Mouse (Mus musculus) forebrain, embryonic 10.5 days (tissue): ENCODE data around the gene Cited2. TPM values are rescaled to one million over a fixed set of nuclear protein-coding genes. Genes with fewer than 3 reads are reported as not detected.

Experiments
- DNase-seq: peaks from one replicate; pipeline ENCODE4 v3.0.0-alpha.2; 2017; ENCODE audit warnings: low spot score; ENCODE audit errors: extremely low spot score
- H3K27ac ChIP-seq: fragments of 300-500 bp; sonication (generic); 2 replicates; pipeline ENCODE4 v1.5.1; 2016; ENCODE audit warnings: mild to moderate bottlenecking
- H3K27me3 ChIP-seq: fragments of 300-500 bp; sonication (generic); 2 replicates; pipeline ENCODE4 v1.6.1; 2016; ENCODE audit warnings: mild to moderate bottlenecking; ENCODE audit not compliant: poor library complexity, severe bottlenecking
- H3K36me3 ChIP-seq: fragments of 300-500 bp; sonication (generic); replicated peaks from 2 replicates; pipeline ENCODE4 v1.6.1; 2016; ENCODE audit warnings: mild to moderate bottlenecking, moderate library complexity
- H3K4me1 ChIP-seq: fragments of 300-500 bp; sonication (generic); 2 replicates; pipeline ENCODE4 v1.6.1; 2016
- H3K4me3 ChIP-seq: fragments of 300-500 bp; sonication (generic); 2 replicates; pipeline ENCODE4 v1.5.1; 2016; ENCODE audit warnings: mild to moderate bottlenecking, moderate library complexity
- H3K9me3 ChIP-seq: fragments of 300-500 bp; sonication (generic); 2 replicates; pipeline ENCODE4 v1.6.1; 2016; ENCODE audit warnings: mild to moderate bottlenecking, moderate library complexity
- WGBS: fragments of 180-500 bp; shearing (Covaris S2); methylation state at CpG from one replicate; pipeline ENCODE4 v1.1.7; 2016; 5-methylcytosine and 5-hydroxymethylcytosine counted together
- polyA plus RNA-seq: library from polyadenylated mRNA; unstranded; fragments of >200 nt; fragmentation: Nextera tagmentation; extraction: Ambion mirVana; gene quantifications from 2 replicates; pipeline ENCODE4 v1.2.1, GENCODE M21; 2016

Gene Cited2
- polyA plus RNA-seq, 1 experiment from 2014 or later = 32.8 TPM

- H3K27ac ChIP-seq = peak overlapping the region; percentile 2
- no peaks in the 10 kb centered on the region for H3K27me3 ChIP-seq
- WGBS = 32% methylated on average over 15 of the region's 15 CpGs
- peak; percentile 38 for DNase-seq
- H3K4me1 ChIP-seq = peaks cover 54% of the 10 kb centered on the region
- no peak overlapping the region; the same call in 1 of the 2 replicates for H3K4me3 ChIP-seq
- H3K36me3 ChIP-seq = peaks cover 5% of the 10 kb centered on the region
- no peaks in the 10 kb centered on the region for H3K9me3 ChIP-seq
These were observed 4.3 kb downstream of the Cited2 start for GRCm38 (mm10) chr10:17727161-17727925.

GRCm38 (mm10) chr10:17727926-17728279 is 4.9 kb downstream of the Cited2 start:
- no peaks in the 10 kb centered on the region for H3K27me3 ChIP-seq
- no peak overlapping the region for H3K4me3 ChIP-seq
- peaks cover 5% of the 10 kb centered on the region for H3K36me3 ChIP-seq
- 20% methylated on average over 5 of the region's 5 CpGs for WGBS
- H3K4me1 ChIP-seq = peaks cover 54% of the 10 kb centered on the region
- no peaks in the 10 kb centered on the region for H3K9me3 ChIP-seq
- H3K27ac ChIP-seq = peak overlapping the region; percentile 2; the same call in 1 of the 2 replicates
- no peak for DNase-seq

GRCm38 (mm10) chr10:17728711-17729110 is 5.7 kb downstream of the Cited2 start:
- Histone ChIP-seq H3K27me3 (no peaks in the 10 kb centered on the region), H3K36me3 (peaks cover 5% of the 10 kb centered on the region), H3K9me3 (no peaks in the 10 kb centered on the region), H3K4me1 (peaks cover 54% of the 10 kb centered on the region), H3K27ac (no peak overlapping the region), H3K4me3 (no peak overlapping the region)
- no peak for DNase-seq
- WGBS = 45% methylated on average over 4 of the region's 4 CpGs

GRCm38 (mm10) chr10:17729476-17729875 is 6.5 kb downstream of the Cited2 start:
- H3K9me3 ChIP-seq = no peaks in the 10 kb centered on the region
- H3K27ac ChIP-seq = no peak overlapping the region
- H3K36me3 ChIP-seq = peaks cover under 1% of the 10 kb centered on the region
- H3K27me3 ChIP-seq = no peaks in the 10 kb centered on the region
- no peak overlapping the region for H3K4me3 ChIP-seq
- peaks cover 48% of the 10 kb centered on the region for H3K4me1 ChIP-seq
- 93% methylated on average over 6 of the region's 6 CpGs for WGBS
- DNase-seq = no peak

- H3K27ac ChIP-seq = no peak overlapping the region
- H3K27me3 ChIP-seq = no peaks in the 10 kb centered on the region
- no peaks in the 10 kb centered on the region for H3K9me3 ChIP-seq
- no peaks in the 10 kb centered on the region for H3K36me3 ChIP-seq
- 22% methylated on average over 4 of the region's 4 CpGs for WGBS
- peaks cover 15% of the 10 kb centered on the region for H3K4me1 ChIP-seq
- H3K4me3 ChIP-seq = no peak overlapping the region
- DNase-seq = peak; percentile 79
These were observed 10.0 kb downstream of the Cited2 start for GRCm38 (mm10) chr10:17733057-17733456.

GRCm38 (mm10) chr10:17742581-17742980 is 19.6 kb downstream of the Cited2 start:
- no peaks in the 10 kb centered on the region for H3K27me3 ChIP-seq
- no peak overlapping the region for H3K4me3 ChIP-seq
- WGBS = 96% methylated on average over 2 of the region's 2 CpGs
- no peak overlapping the region for H3K27ac ChIP-seq
- H3K36me3 ChIP-seq = no peaks in the 10 kb centered on the region
- DNase-seq = no peak
- H3K4me1 ChIP-seq = no peaks in the 10 kb centered on the region
- no peaks in the 10 kb centered on the region for H3K9me3 ChIP-seq

- Histone ChIP-seq H3K4me3 (no peak overlapping the region), H3K27ac (no peak overlapping the region), H3K36me3 (no peaks in the 10 kb centered on the region), H3K4me1 (no peaks in the 10 kb centered on the region), H3K9me3 (no peaks in the 10 kb centered on the region; the same call in 1 of the 2 replicates), H3K27me3 (no peaks in the 10 kb centered on the region)
- no peak for DNase-seq
- WGBS = 78% methylated on average over 5 of the region's 5 CpGs
These were observed 29.5 kb downstream of the Cited2 start for GRCm38 (mm10) chr10:17752478-17752877.

GRCm38 (mm10) chr10:17759772-17760171 is 36.8 kb downstream of the Cited2 start:
- DNase-seq = no peak
- H3K4me3 ChIP-seq = no peak overlapping the region
- no peak overlapping the region for H3K27ac ChIP-seq
- no peaks in the 10 kb centered on the region; the same call in 1 of the 2 replicates for H3K9me3 ChIP-seq
- WGBS = 89% methylated on average over 3 of the region's 3 CpGs
- H3K36me3 ChIP-seq = no peaks in the 10 kb centered on the region
- no peaks in the 10 kb centered on the region for H3K27me3 ChIP-seq
- no peaks in the 10 kb centered on the region for H3K4me1 ChIP-seq

- H3K4me3 ChIP-seq = no peak overlapping the region
- no peaks in the 10 kb centered on the region for H3K27me3 ChIP-seq
- no peaks in the 10 kb centered on the region for H3K36me3 ChIP-seq
- H3K27ac ChIP-seq = no peak overlapping the region
- H3K4me1 ChIP-seq = no peaks in the 10 kb centered on the region
- 71% methylated on average over 9 of the region's 9 CpGs for WGBS
- no peaks in the 10 kb centered on the region for H3K9me3 ChIP-seq
- no peak for DNase-seq
These were observed 38.0 kb downstream of the Cited2 start for GRCm38 (mm10) chr10:17760750-17761613.

- Histone ChIP-seq H3K27ac (no peak overlapping the region), H3K4me1 (no peaks in the 10 kb centered on the region), H3K4me3 (no peak overlapping the region), H3K36me3 (no peaks in the 10 kb centered on the region), H3K27me3 (no peaks in the 10 kb centered on the region), H3K9me3 (no peaks in the 10 kb centered on the region)
- 90% methylated on average over 1 of the region's 1 CpGs for WGBS
- DNase-seq = no peak
These were observed 38.6 kb downstream of the Cited2 start for GRCm38 (mm10) chr10:17761652-17762051.

GRCm38 (mm10) chr10:17762946-17763345 is 39.9 kb downstream of the Cited2 start:
- Histone ChIP-seq H3K36me3 (no peaks in the 10 kb centered on the region), H3K27ac (no peak overlapping the region), H3K27me3 (no peaks in the 10 kb centered on the region), H3K4me1 (no peaks in the 10 kb centered on the region), H3K9me3 (no peaks in the 10 kb centered on the region), H3K4me3 (no peak overlapping the region)
- no peak for DNase-seq
- 96% methylated on average over 8 of the region's 8 CpGs for WGBS

- Histone ChIP-seq H3K27ac (no peak overlapping the region), H3K4me3 (no peak overlapping the region), H3K4me1 (no peaks in the 10 kb centered on the region), H3K9me3 (no peaks in the 10 kb centered on the region), H3K27me3 (no peaks in the 10 kb centered on the region), H3K36me3 (no peaks in the 10 kb centered on the region)
- 69% methylated on average over 5 of the region's 5 CpGs for WGBS
- no peak for DNase-seq
These were observed 46.8 kb downstream of the Cited2 start for GRCm38 (mm10) chr10:17769856-17770255.

- no peak overlapping the region for H3K27ac ChIP-seq
- H3K36me3 ChIP-seq = no peaks in the 10 kb centered on the region
- WGBS = 92% methylated on average over 10 of the region's 10 CpGs
- no peaks in the 10 kb centered on the region for H3K9me3 ChIP-seq
- H3K4me3 ChIP-seq = no peak overlapping the region
- H3K4me1 ChIP-seq = no peaks in the 10 kb centered on the region
- no peak for DNase-seq
- H3K27me3 ChIP-seq = no peaks in the 10 kb centered on the region
These were observed 49.3 kb downstream of the Cited2 start for GRCm38 (mm10) chr10:17772364-17772763.
